Mouse (Mus musculus) small intestine, adult 2 months (tissue): ENCODE data around the gene C8g.

Experiments
- CTCF ChIP-seq: fragments of 200-500 bp; IDR thresholded peaks from 2 replicates; pipeline ENCODE4 v1.5.1; 2012; ENCODE audit warnings: low read depth, mild to moderate bottlenecking, control low read depth, inconsistent platforms, low read length, moderate library complexity, mixed read lengths; ENCODE audit not compliant: insufficient replicate concordance, insufficient read length; ENCODE audit errors: extremely low read depth
- POLR2A ChIP-seq: fragments of 200-500 bp; IDR thresholded peaks from 2 replicates; pipeline ENCODE4 v1.6.1; 2012; ENCODE audit warnings: low read depth, mild to moderate bottlenecking, control low read depth, inconsistent platforms, low read length, moderate library complexity

DNA sequence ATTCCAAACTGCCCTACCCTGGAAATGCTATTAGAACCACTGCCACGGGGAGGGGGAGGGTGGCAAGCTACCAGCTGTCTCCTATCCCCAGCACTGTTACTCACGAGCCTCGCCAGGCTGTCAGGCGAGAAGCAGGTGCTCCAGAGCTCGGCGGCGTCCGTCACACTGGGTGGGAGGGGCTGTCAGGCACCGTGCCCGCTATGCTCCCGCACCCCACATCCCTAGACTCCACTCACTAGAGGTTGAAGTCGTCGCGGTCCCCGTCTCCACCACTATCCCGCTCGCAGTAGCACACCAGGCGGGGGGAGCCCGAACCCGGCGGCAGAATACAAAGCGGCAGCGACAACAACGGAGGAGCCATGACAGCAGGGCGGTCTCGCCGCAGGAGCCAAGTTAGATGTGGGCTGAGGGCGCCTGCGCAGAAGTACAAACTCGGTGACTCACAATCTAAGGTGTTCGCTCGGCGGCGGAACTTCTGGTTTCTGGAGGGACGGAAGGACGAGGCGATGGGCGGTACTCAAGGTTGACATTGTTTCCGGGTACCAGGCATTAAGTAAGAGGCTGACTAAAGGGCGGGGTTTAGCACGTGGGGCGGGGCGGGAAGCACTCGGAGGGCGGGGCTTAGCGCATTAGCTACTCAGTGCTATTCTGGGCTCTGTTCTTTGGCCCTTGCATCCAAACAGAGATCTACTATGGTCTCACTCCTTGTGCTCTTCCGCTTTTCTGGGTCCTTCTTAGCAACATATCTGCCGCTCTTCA, 40.8 kb downstream of the C8g start, which contains the start of gene Paxx:
- TF ChIP-seq CTCF (no peak), POLR2A (peak; percentile 87)
